Mouse (Mus musculus): ENCODE data around the gene Rnf19b.

Rnf19b gene

GRCm38 (mm10) chr4:129058207-129059092, at the start of gene Rnf19b:
Gene Rnf19b, plus strand, starts transcription at chr4:129058271.
- in situ Hi-C loops (cut with MboI; ENCODE audit: low sequenced_read_pairs) = no loop called here

GRCm38 (mm10) chr4:129008672-129009071, 49.4 kb upstream of the Rnf19b start:
- in situ Hi-C loops (cut with MboI; ENCODE audit: low sequenced_read_pairs) = no loop called here

GRCm38 (mm10) chr4:129009521-129009920, 48.5 kb upstream of the Rnf19b start:
- in situ Hi-C loops (cut with MboI; ENCODE audit: low sequenced_read_pairs) = no loop called here

GRCm38 (mm10) chr4:129011604-129012121, 46.4 kb upstream of the Rnf19b start:
- in situ Hi-C loops (cut with MboI; ENCODE audit: low sequenced_read_pairs) = no loop called here

- in situ Hi-C loops (cut with MboI; ENCODE audit: low sequenced_read_pairs) = no loop called here
Measured at GRCm38 (mm10) chr4:129013151-129013864, 44.8 kb upstream of the Rnf19b start.

GRCm38 (mm10) chr4:129016329-129016728, 41.7 kb upstream of the Rnf19b start:
- in situ Hi-C loops (cut with MboI; ENCODE audit: low sequenced_read_pairs) = no loop called here

- in situ Hi-C loops (cut with MboI; ENCODE audit: low sequenced_read_pairs) = no loop called here
Measured at GRCm38 (mm10) chr4:129017150-129017549, 40.9 kb upstream of the Rnf19b start.

- in situ Hi-C loops (cut with MboI; ENCODE audit: low sequenced_read_pairs) = no loop called here
Measured at GRCm38 (mm10) chr4:129018788-129019435, 39.2 kb upstream of the Rnf19b start.

- in situ Hi-C loops (cut with MboI; ENCODE audit: low sequenced_read_pairs) = no loop called here
Measured at GRCm38 (mm10) chr4:129019788-129020187, 38.3 kb upstream of the Rnf19b start.

- in situ Hi-C loops (cut with MboI; ENCODE audit: low sequenced_read_pairs) = no loop called here
Measured at GRCm38 (mm10) chr4:129020454-129020853, 37.6 kb upstream of the Rnf19b start.

GRCm38 (mm10) chr4:129021426-129021825, 36.6 kb upstream of the Rnf19b start:
- in situ Hi-C loops (cut with MboI; ENCODE audit: low sequenced_read_pairs) = no loop called here

GRCm38 (mm10) chr4:129021886-129022285, 36.2 kb upstream of the Rnf19b start:
- in situ Hi-C loops (cut with MboI; ENCODE audit: low sequenced_read_pairs) = no loop called here

- in situ Hi-C loops (cut with MboI; ENCODE audit: low sequenced_read_pairs) = no loop called here
Measured at GRCm38 (mm10) chr4:129023884-129024283, 34.2 kb upstream of the Rnf19b start.

GRCm38 (mm10) chr4:129024775-129025174, 33.3 kb upstream of the Rnf19b start:
- in situ Hi-C loops (cut with MboI; ENCODE audit: low sequenced_read_pairs) = no loop called here

GRCm38 (mm10) chr4:129025707-129026106, 32.4 kb upstream of the Rnf19b start:
- in situ Hi-C loops (cut with MboI; ENCODE audit: low sequenced_read_pairs) = no loop called here

- in situ Hi-C loops (cut with MboI; ENCODE audit: low sequenced_read_pairs) = no loop called here
Measured at GRCm38 (mm10) chr4:129030746-129031145, 27.3 kb upstream of the Rnf19b start.

- in situ Hi-C loops (cut with MboI; ENCODE audit: low sequenced_read_pairs) = no loop called here
Measured at GRCm38 (mm10) chr4:129031408-129031965, 26.6 kb upstream of the Rnf19b start.

- in situ Hi-C loops (cut with MboI; ENCODE audit: low sequenced_read_pairs) = no loop called here
Measured at GRCm38 (mm10) chr4:129032133-129032962, 25.7 kb upstream of the Rnf19b start.

GRCm38 (mm10) chr4:129032963-129033951, 24.8 kb upstream of the Rnf19b start:
- in situ Hi-C loops (cut with MboI; ENCODE audit: low sequenced_read_pairs) = no loop called here

All from CH12F3 (cell line).